Mouse (Mus musculus): ENCODE results near the gene Tmem125.

- TF ChIP-seq POLR2A (IDR thresholded peaks at IDR 0.05; ENCODE audit: low read depth, low read length) (no peak), CTCF (conservative IDR thresholded peaks at IDR 0.05; ENCODE audit: insufficient read depth, insufficient read length, low read depth, low read length) (no peak)
Measured at GRCm38 (mm10) chr4:118543158-118543530, 700 bp downstream of the Tmem125 start.

Data from kidney, adult 2 months (tissue).